Mouse (Mus musculus) testis, adult 2 months (tissue): Measurements from ENCODE around the gene Spaca4. TPM values are rescaled to one million over a fixed set of nuclear protein-coding genes. Genes with fewer than 3 reads are reported as not detected.

ENCODE experiments used
- H3K27ac ChIP-seq: fragments of 200-500 bp; 2 replicates; pipeline ENCODE4 v1.5.1; 2012; ENCODE audit warnings: low read depth, low read length; ENCODE audit not compliant: control insufficient read depth, insufficient read depth
- H3K27me3 ChIP-seq: fragments of 200-500 bp; 2 replicates; pipeline ENCODE4 v1.6.1; 2012; ENCODE audit warnings: mild to moderate bottlenecking, low read length, moderate library complexity; ENCODE audit not compliant: control insufficient read depth, insufficient read depth
- H3K36me3 ChIP-seq: fragments of 200-500 bp; 2 replicates; pipeline ENCODE4 v1.6.1; 2012; ENCODE audit warnings: mild to moderate bottlenecking, low read length; ENCODE audit not compliant: control insufficient read depth, insufficient read depth
- H3K4me1 ChIP-seq: fragments of 200-500 bp; 2 replicates; pipeline ENCODE4 v1.6.1; 2012; ENCODE audit warnings: low read length; ENCODE audit not compliant: control insufficient read depth, insufficient read depth
- H3K4me3 ChIP-seq: fragments of 200-500 bp; 2 replicates; pipeline ENCODE4 v1.5.1; 2012; ENCODE audit warnings: low read depth, mild to moderate bottlenecking, low read length, moderate library complexity, mixed read lengths; ENCODE audit not compliant: control insufficient read depth
- CTCF ChIP-seq: fragments of 200-500 bp; IDR thresholded peaks from 2 replicates; pipeline ENCODE4 v1.5.1; 2012; ENCODE audit warnings: low read depth, mild to moderate bottlenecking, inconsistent platforms, low read length, moderate library complexity; ENCODE audit not compliant: control insufficient read depth, insufficient read depth, insufficient replicate concordance
- POLR2A ChIP-seq: fragments of 200-500 bp; IDR thresholded peaks from 2 replicates; pipeline ENCODE4 v1.6.1; 2012; ENCODE audit warnings: low read depth, mild to moderate bottlenecking, inconsistent platforms, low read length, moderate library complexity; ENCODE audit not compliant: control insufficient read depth
- polyA plus RNA-seq: library from polyadenylated mRNA; depleted of rRNA; stranded (reverse); fragments of >200 nt; gene quantifications from 2 replicates; pipeline ENCODE4 v1.2.3, GENCODE M21; 2012

Gene Spaca4
- polyA plus RNA-seq, 1 experiment = 614 TPM

DNA sequence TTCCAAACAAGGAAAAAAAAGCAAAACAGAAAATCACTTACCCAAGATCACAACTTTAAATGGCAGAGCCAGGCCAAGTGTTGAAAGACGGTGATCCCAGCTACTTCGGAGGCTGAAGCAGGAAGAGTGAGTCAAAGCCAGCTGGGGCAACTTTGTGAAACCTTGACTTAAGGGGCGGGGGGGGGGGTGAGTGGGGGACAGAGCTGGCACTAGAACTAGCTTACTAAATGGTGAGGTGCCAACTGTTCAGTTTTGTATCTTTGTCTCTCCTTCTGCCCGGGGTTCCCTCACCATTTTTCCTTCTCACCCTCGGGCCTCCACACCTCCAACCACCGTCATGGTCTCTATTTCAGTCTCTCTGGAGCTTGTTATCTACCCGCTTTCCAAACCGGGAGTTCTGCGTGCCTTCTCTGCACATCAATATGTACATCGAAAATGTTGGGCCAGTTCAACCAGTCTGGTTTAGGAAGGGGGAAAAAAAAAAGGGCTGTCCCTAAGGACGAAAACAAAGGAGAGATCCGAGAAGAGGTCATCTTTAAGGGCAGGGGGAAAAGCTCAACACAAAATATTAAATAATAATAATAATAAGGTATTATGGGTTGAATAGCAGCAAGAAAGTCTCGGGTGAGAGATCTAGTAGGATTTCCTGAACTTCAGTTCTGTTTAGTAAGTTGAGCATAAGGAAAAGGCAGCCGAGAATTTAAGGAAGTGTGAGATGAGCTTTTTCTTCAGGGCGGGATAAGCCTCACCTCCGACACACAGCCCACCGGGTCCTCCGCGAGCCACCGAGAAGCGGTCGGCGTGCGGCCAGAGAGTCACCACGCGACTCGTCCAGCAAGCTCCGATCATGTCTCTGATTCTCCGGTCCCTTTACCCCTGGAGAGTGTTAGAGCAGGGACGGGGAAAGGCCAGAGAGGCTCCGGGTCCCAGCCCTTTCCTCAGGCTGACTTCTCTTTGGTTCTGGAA is 8.4 kb downstream of the Spaca4 start:
- TF ChIP-seq CTCF (no peak), POLR2A (no peak)
- Histone ChIP-seq H3K4me3 (peak overlapping the region; percentile 94), H3K27me3 (no peaks in the 10 kb centered on the region), H3K36me3 (peaks cover 4% of the 10 kb centered on the region), H3K4me1 (peaks cover 16% of the 10 kb centered on the region), H3K27ac (peak overlapping the region; percentile 92)

DNA sequence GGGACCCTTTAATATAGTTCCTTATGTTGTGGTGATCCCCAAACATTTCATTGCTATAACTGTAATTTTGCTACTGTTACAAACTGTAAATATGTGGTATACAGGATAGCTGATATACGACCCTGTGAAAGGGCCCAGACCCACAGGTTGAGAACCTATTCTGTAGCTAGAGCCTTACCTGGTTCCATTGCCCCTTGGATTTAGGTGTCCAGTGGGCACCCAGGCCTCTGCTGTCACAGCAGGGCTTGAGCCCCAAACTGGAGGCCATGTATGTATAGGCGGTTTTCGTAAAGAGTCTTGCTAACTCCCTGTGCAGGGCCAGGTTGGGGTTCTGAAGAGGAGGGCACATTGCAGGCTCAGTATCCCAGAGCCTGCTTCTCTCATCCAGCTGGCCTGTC is 9.2 kb downstream of the Spaca4 start:
- Histone ChIP-seq H3K4me1 (peaks cover 20% of the 10 kb centered on the region), H3K27me3 (no peaks in the 10 kb centered on the region), H3K27ac (no peak overlapping the region), H3K36me3 (peaks cover 4% of the 10 kb centered on the region), H3K4me3 (peak overlapping the region; percentile 94)
- TF ChIP-seq CTCF (no peak), POLR2A (no peak)

DNA sequence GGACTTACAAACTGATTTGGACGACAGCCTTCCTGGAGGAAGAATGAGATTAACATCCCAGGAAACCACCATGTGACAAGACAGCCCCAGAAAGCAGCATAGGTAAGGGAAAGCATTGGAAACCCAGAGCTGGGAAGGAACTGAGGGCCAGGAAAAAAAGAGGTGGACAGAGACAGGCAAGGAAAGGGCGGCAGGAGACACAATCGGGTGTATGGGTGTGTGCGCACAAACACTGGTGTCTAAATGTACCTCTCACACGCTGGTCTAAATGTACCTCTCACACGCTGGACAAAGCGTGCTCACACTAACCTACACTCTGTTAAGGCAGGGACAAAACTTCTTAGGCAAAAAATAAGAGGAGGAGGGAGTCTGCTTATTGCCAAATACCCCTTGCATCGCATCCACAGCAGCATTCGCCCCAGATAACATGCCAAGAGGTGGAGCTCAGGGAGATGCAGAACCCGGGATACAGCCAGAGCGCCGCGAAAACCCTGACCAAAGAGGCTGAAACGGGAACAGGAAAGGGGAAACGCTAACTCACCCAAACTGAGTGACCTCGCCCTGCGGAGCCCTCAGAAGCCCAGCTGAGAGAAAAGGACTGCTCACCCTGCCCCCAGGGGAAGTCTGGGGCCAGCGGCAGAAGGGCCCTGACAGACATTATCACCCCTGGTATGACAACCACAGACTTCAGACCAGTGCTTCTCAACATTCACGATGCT is 9.7 kb downstream of the Spaca4 start:
- H3K27me3 ChIP-seq = no peaks in the 10 kb centered on the region
- H3K4me3 ChIP-seq = peak overlapping the region; percentile 94
- peak overlapping the region; percentile 51 for H3K27ac ChIP-seq
- peaks cover 21% of the 10 kb centered on the region for H3K4me1 ChIP-seq
- TF ChIP-seq POLR2A (no peak), CTCF (no peak)
- H3K36me3 ChIP-seq = peaks cover 4% of the 10 kb centered on the region

DNA sequence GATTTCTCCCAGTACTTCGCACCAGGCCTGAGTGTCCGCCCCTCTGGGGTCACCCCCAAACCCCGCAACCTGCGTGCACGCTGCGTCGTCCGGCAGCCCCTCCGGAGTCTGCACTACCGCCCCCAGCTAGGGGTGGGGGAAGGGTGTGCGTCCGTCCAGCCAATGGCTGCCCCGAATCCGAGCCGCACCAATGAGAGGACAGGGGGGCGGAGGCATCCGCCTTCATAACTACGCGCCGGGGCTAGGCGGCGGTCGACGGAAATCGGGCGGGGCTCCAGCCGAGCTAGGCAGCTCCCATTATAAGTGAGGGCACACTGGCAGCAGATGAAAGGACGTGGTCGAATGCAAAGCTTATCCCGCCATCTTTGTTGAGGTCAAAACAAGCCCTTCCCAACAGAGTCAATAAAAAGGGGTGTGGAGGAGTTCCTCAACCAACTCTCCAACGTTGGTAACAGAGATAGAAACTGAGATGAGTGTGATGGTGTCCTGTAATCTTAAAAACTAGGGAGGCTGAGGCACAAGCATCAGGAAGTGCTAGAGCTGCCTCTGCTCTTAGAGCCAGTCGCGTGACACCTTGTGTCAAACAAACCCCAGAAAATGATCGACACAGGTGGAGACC is 10.4 kb downstream of the Spaca4 start, which contains the start of gene Rpl18:
TSS of gene Rpl18 (plus strand) at position 368 of the 619 bp plus-strand sequence.
- peak within 1 kb of the TSS; percentile 75 for H3K27ac ChIP-seq
- H3K36me3 ChIP-seq = peaks cover 4% of the 10 kb centered on the region
- TF ChIP-seq POLR2A (peak; percentile 62; the same call in 1 of the 2 replicates), CTCF (no peak)
- peaks cover 22% of the 10 kb centered on the region for H3K4me1 ChIP-seq
- peak within 1 kb of the TSS; percentile 94 for H3K4me3 ChIP-seq
- H3K27me3 ChIP-seq = no peaks in the 10 kb centered on the region

DNA sequence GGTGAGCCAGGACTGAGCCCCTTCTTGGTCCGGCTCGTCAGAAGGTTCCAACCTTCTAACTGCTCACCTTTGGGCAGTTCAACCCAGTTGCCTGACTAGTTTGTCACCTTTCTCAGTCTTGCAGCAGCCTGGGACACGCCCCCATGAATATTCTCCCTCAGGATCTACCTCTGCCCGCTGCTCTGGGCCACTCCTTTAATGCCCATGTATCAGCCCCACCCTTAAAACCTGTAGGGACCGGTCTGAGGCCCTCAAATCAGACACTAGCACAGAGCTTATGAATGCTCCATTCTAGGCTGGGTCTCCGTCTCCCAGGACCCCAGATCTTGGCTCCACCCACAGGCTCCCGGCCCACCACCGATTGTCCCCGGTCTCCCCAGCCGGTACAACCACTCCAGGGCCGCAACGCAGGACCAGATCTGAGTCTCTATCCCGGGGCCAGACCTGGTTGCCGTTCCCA is 11.0 kb downstream of the Spaca4 start:
- peaks cover 23% of the 10 kb centered on the region for H3K4me1 ChIP-seq

DNA sequence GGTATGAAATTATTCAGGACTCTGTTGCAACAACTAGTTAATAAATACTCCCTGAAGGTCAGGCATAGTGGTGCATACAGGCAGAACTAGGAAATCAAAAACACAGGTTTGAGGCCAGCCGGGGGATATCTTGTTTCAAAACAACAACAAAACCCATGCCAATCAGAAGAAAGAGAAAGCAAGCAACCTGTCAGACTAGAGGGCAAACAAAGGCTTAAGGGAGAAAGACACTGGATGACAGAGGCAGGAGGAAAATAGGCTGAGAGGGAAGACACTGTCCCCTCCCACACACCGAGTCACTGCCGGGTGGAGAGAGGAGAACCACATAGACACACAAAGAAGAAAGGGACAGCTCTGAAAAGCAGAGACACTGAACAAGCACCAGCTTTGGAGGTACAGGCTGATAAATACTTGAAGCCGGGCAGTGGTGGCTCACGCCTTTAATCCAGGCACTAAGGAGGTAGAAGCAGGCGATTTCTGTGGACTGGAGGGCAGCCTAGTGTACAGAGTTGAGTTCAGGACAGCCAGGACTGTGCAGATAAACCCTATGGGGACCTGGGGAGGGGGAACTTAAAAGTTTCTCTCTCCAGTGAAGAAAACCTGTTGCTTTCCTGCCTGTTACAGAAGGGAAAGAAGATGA is 11.6 kb downstream of the Spaca4 start:
- Histone ChIP-seq H3K27ac (peak overlapping the region; percentile 75), H3K4me1 (peaks cover 26% of the 10 kb centered on the region), H3K4me3 (peak overlapping the region; percentile 94), H3K36me3 (peaks cover 4% of the 10 kb centered on the region), H3K27me3 (no peaks in the 10 kb centered on the region)
- TF ChIP-seq POLR2A (no peak; the same call in 1 of the 2 replicates), CTCF (no peak)

More for the DNA sequence above, 11.0 kb downstream of the Spaca4 start:
- peaks cover 4% of the 10 kb centered on the region for H3K36me3 ChIP-seq
- no peaks in the 10 kb centered on the region for H3K27me3 ChIP-seq
- H3K4me3 ChIP-seq = peak overlapping the region; percentile 94
- H3K27ac ChIP-seq = peak overlapping the region; percentile 75
- no peak for TF ChIP-seq CTCF
- no peak for TF ChIP-seq POLR2A
